Mouse (Mus musculus) spleen, embryonic (tissue): ENCODE measurements at regions not wholly inside any gene's neighbourhood (a gene's known extent, or its start where the extent isn't known, plus 50 kb on each side); places are given as distances from the start of the nearest gene placed in this dataset.
"Not testable (repeated sequence)": the region's sequence is repeated elsewhere in the genome, so short reads cannot be mapped to it uniquely, and the experiment has no call there.

Source experiments
- CTCF ChIA-PET: fragments of 350-600 bp; sonication (Branson Sonifier 250); formaldehyde crosslinking; loops from one replicate; lab custom pipeline; 2022; lab: Charles Lee

DNA sequence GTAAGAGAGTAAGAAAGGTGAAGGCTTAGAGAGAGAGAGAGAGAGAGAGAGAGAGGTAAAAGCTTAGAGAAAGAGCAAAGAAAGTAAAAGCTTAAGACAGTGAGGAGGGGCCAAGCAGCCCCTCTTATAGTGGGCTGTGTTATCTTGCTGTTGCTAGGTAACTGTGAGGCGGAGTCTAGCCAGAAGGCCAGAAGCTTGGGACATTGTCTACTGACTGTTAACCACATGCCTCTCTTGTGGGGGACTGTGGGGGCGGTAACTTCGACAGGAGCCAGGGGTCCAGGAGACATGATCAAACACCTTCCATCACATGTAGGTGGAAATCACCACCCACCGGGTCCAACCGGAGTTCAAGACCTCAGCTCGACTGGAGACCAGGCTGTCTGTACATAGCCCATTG lies 148.0 kb downstream of the Katnal1 start:
- CTCF ChIA-PET: interaction anchor here (0.7 kb wide), 1 partner anchor 23 kb away, joined by 6 read pairs; no protein-coding TSS in a partner anchor

DNA sequence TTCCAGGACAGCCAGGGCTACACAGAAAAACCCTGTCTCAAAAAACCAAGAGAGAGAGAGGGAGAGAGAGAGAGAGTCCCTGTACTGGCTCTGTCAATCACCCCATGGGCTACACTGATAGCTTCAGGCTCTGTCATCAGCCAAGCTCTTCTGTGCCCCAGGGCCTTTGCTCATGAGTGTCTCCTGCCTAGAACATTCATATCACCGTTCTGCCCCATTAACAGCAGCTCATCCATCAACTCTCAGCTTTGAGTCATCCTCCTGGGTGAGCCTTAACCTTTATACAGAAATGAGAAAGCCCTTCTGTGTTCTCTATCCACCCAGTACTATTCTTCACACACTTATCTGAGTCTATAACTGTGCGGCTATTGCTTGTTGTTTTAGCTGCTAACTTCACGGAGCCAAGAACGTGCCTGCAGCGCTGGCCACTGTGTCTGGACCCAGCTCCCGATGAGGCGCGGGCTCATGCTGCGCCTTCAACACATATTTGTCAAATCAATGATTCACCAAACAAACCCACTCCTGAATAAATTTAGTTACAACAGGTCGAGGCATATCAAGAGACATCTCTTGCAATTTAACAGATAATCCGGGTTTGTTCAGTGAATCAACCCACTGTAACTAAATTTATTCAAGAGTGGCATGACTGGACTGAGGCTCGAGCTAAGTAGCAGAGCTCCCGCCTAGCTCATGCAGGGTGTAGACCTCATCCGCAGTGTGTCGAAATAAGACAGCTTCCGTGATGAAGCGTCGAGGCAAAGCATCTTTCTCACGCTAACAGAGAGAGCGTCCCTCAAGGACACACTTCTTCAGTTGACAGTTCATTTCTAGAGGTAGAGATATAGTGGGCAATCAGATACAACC lies 152.1 kb downstream of the Katnal1 start:
- CTCF ChIA-PET: no interaction called here

DNA sequence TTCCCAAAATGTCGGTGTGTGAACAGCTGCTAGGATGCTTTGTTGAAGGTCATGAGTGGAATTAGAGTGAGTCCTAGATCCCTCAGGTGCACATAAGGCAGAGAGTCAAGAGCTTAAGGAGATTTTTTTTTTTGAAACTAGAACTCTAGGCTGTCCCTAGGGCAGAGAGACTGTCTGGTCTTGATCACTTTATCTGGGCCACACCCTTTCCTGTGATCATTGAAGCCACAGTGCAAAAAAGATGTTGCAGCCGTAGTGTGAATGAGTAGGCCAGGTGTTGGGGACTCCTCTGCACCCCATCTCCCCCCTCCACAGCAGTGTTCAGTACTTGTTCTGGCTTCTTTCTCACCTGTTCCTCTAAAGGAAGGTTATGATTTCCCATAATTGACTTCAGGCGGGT lies 153.9 kb downstream of the Katnal1 start:
- CTCF ChIA-PET: interaction anchor here (0.6 to 0.7 kb wide), 2 partner anchors 19 to 255 kb away, joined by 3 to 7 read pairs; no protein-coding TSS in a partner anchor

DNA sequence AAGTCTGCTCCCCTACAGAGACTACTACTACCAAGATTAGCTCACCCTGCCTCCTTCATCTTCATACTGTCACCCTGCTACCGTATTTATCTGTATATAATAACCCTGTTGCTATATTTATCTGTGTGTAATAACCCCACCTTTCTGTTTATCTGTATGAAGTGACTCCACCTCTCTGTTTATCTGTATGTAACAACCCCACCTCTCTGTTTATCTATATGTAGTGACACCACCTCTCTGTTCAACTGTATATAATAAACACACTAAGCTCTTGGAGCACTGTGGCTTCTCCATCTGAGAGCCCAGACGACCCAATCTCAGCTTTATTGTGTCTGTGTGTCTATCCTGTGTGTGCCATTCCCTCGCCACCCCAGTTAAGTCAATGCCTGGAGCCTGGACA lies 154.7 kb downstream of the Katnal1 start:
- CTCF ChIA-PET: interaction anchor here (0.7 kb wide), 1 partner anchor 20 kb away, joined by 3 read pairs; no protein-coding TSS in a partner anchor

DNA sequence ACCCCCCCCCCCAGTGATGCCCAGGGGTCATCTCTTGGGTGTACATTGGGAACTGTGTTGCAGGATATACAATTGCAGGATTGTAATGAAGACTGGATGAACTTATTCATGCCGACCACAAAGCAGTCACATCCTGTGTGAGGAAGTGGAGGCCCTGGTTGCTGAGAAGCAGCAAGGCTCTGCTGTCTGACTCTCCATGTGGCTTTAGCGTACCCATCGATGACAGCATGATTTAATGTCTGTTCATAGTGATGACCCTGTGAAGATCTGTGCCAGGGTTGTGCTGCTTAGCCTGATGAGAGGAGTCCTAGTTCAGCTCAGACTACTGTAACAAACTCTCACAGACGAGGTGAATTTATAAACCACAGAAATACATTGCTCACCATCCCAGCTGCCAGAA lies 159.7 kb downstream of the Katnal1 start:
- CTCF ChIA-PET: no interaction called here

DNA sequence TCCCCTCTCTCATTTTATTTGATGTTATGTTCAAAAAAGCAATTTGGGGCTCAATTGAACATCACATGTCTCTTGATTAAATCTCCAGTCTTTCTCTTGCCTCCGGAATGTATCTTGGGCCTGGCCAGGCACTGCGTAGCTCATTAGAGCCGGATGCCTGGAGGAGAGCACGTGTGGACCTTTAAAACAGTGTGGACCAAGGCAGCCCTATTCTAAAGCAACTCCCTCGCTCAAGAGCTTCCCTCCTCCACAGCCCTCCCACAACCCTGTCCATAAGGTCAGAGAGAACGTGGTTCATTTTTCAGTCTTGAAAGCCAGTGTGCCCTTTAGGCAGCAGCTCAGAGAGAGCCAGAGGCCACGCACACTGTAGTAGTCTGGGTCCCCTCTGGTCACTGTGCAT lies 160.8 kb downstream of the Katnal1 start:
- CTCF ChIA-PET: no interaction called here

DNA sequence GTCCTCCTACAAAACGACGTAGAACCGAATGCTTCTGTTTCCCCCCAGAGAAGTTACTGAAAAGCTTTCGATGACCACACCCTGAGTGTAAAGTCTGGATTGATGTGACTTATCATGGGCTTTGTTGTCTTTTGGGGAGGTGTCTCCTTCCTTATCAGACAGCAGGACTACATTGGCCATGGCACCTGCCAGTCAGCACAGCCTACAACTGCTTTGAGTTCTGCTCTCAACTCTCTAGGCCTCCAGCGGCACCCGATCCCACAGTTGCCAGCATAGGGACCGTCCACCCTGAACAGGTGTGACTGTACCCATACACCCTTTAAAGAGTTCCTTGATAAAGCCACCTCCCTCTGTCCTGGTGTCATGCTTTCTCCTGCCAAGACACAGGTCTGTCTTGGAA lies 163.1 kb downstream of the Katnal1 start:
- CTCF ChIA-PET: no interaction called here

DNA sequence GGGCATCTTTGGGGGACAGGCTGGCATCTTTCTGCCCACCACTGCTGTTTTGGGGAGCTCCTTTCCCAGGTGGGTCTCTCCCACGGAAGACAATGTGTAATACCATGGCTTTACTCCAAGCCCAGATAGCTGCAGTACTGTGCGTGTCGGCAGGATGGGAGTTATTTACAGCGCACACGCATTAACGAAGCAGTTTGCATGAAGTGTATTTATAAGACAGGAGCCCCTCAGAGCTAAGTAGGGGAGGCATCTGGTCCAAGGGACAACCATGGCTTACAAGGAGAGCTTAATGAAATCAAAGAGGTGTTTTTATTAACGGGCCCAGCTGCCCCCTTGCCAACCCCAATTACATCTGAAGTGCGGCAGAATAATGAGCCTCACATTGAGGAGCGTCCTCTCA lies 169.0 kb downstream of the Katnal1 start:
- CTCF ChIA-PET: interaction anchor here (0.5 kb wide), 1 partner anchor 98 kb away, joined by 3 read pairs; no protein-coding TSS in a partner anchor

DNA sequence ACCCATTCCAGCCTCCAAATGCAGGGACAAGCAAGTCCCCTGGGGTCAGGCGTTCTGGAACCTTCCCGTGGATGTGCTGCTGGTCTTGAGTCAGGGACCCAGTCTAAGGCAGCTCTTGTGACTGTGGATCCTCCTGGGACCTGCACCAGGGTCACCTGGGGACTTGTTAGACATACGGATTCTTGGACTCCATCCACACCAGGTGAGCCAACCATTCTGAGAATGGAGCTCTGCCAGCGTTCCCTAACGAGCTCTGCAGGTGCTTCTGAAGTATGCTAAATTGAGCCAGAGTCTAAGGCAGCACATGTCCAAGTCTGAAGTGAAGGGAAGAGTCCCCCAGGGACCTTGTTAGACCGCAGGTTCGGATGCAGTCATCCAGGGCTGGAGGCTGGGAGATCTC lies 170.3 kb downstream of the Katnal1 start:
- CTCF ChIA-PET: interaction anchor here (0.6 kb wide), 1 partner anchor 78 kb away, joined by 3 read pairs; no protein-coding TSS in a partner anchor

DNA sequence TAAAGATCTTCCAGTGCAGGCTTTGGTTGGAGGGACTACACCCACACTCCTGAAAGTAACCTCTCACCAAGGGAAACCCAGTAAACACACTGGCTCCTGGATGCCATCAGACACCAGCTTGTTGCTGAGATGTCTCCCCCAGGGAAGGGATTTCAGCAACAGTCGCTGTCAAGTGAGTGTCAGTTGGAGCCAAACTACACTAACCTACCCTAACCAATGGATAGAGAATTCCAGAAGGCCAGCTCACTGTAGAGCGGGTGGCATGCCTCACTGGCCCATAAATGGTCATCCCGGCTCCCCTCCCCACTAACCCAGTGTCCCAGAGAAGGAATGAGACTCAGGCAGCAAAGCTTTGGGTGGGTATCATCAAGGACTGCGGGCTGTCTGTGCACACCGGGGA lies 171.4 kb downstream of the Katnal1 start:
- CTCF ChIA-PET: interaction anchor here (0.5 kb wide), 1 partner anchor 23 kb away, joined by 6 read pairs; no protein-coding TSS in a partner anchor

DNA sequence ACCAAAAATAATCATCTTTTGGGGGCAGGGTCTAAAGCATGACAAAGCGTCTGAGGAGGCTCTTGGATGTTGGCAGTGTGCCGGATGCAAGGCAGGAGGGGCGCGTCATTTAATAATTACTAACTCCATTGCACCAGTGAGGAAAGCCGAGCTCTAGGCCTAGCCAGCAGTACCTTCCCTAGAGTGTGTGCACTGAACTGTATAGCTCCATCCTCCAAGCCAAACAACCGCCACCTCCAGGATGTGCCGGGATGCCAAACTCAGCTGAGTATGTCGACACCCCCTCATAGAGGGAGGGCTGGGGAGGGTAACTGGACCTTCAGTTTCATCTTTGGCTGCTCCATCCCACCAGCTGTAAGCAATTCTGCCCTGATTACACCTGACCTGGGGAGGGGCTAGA lies 171.9 kb downstream of the Katnal1 start:
- CTCF ChIA-PET: no interaction called here

DNA sequence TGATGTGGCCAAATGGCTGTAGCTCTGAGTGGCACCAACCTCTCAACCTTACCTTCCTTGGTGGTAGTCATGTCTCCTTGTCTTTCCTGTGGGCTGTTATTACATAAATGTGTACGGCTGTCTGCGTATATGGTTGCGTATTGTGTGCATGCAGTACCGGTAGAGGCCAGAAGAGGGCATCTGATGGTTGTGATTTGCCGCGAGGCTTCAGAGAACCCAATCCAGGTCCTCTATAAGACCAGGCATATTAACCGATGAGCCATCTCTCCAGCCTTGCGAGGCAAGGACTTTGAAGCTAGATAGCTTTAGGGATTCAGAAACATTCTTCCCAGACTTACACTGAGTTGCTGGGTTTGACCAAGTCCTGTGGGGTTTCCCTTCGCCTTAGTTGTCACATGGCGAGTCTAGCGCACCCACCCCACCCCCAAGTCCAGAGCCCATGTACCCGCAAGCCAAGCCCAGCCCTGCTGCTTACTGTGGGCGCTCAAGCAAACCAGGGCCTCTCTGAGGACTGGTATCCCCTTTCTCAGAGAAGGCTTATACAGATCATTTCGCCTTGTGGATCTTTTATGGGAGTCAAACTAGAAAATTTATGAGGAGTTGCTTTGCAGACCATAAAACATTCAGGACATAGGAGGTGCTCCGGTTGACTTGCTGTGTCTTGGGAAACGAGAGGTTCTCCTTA lies 172.7 kb downstream of the Katnal1 start:
- CTCF ChIA-PET: no interaction called here

DNA sequence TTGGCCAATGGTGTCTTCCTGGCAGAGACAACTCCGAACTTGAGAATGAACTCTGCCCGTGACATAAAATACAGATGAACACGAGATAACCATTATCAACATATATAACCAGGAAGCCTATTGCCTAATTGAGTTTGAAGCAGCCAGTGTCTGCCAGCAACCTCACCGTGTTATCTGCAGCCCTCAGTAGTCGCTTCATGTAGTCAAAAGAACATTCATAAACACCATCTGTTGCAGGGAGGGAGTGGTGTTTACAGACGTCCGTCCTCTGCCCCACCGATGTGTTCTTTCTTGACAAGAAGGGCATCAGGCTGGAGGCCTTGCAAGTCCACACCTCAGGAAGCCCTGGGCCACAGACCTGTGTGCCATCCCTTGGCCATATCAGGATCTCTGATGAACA lies 173.3 kb downstream of the Katnal1 start:
- CTCF ChIA-PET: no interaction called here

DNA sequence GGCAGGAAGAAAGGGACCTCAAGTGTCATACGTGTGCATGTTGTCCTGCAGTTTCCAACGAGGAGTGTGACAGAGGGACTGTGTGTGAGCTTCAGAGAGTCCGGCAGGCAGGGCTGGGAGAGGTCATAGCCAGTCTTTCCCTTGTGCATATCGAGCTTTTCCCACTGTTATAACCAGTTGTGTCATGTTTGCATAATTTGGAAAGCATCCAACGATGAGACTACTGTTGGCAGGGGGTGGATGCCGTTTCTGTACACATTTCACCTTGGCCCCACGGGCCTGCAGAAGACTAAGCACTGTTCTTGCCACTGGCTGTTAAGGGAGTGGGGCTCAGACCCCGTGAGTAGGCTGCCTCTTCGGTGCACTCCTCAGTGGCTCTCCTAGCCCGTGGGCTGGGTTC lies 174.2 kb downstream of the Katnal1 start:
- CTCF ChIA-PET: interaction anchor here (0.6 kb wide), 1 partner anchor 19 kb away, joined by 3 read pairs; no protein-coding TSS in a partner anchor

DNA sequence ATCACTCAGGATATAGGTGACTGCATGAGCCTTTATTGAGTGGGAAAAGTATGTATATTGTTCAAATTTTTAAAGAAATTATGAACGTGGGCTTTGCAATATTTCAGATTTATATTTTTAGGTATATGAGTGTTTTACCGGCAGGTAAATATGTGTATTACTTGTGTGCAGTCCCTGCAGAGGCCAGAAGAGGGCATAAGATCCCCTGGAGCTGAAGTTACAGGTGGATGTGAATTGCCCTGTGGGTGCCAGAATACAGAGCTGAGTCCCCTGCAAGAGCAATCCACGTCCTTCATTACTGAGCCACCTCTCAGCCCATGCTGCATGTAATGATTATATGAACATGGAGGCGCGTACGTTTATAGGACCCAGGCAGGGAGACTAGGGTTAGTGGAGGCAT lies 174.8 kb downstream of the Katnal1 start:
- CTCF ChIA-PET: interaction anchor here (0.6 kb wide), 1 partner anchor 20 kb away, joined by 3 read pairs; no protein-coding TSS in a partner anchor

DNA sequence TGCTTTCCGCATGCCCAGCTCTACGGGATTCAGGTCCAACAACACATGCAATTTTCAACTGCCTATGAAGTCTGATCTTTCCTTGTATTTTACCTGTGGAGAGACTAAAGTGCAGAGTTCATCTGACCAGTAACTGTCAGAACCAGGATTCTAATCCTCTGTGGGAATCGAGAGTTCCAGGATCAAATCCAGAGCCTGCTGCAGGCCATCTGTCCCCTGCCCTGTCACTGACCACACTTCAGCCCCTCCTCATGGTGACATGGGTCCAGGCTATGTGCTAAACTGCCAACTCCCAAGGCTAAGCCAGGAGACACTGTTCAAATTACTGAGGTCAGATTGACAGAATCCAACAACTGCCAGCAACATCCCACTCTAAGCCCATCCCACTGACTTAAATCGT lies 175.7 kb downstream of the Katnal1 start:
- CTCF ChIA-PET: no interaction called here

DNA sequence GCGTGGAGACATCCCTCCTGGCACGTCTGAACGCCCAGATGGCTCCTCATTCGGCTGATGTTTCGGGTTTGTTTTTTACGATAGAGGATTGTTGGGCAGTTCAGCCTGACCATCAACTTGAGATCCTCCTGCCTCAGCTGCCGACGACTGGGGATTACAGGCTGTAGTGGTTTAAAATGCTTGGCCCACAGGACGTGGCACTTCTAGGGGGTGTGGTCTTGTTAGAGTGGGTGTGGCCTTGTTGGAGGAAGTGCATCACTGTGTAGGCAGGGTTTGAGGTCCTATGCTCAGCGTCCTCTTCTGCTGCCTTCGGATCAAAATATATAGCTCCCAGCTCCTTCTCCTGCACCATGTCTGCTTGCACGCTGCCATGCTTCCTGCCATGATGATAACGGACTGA lies 177.1 kb downstream of the Katnal1 start:
- CTCF ChIA-PET: no interaction called here

DNA sequence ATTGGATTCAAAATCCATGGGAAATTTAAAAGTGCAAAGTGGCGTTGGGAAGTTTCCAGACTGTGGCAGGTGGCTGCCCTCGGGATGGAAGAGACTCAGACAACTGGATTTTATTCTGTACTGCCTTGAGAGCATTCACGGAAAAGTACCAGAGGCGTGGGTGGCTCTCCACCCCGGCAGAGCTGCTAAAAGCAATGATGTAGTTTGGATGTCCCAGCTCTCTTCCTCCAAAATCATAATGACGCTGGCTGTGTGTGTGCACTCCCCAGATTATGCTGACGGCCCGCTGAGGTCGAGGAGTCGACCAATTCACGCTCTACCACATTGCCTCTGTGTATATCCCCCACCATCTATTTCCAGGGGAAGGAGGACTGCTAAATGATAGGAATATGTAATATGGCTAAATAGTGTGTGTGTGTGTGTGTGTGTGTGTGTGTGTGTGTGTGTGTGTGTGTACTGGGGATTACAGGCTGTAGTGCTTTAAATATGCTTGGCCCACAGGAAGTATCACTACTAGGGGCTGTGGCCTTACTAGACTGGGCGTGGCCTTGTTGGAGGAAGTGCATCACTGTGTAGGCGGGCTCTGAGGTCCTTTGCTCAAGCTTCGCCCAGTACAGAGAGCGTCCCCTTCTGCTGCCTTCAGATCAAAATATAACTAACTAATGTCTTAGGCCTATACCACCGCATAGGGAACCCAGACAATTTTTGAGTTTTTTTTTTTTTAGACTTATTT lies 179.0 kb downstream of the Katnal1 start:
- CTCF ChIA-PET: no interaction called here

DNA sequence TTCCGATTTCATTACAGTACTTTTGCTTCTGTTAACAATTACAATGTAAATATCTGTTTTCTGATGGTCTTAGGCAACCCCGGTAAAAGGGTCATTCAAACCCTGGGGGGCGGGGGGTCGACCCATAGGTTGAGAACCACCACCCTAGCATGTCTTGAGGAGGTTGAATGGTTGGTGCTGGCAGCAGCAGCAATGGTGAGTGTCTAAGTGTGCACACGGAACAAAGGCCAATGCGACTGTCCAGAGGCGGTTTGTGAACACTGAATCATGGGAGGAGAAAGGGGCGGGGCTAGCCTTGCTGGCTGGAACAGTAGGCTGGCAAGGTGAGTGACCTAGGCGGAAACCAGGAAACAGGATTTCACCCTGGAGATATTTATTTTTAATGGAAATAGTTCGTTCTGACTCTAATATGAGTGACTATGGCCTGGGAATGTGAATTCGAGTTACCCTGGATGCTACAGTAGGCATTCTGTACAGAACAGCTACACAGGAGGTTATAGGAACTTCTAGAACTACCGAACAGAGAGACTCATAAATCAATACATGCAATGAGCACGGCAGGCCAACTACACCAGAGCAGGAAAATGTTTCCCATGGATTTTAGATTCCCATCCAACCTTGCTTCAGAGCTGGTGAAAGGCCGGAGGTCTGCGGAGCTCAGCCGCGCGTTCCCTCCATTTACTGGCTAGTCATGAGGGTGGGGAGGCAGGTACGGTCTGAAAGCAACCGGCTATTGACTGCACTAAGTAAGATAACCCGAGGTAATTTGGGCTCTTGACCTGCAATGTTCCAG lies 181.0 kb downstream of the Katnal1 start:
- CTCF ChIA-PET: no interaction called here

DNA sequence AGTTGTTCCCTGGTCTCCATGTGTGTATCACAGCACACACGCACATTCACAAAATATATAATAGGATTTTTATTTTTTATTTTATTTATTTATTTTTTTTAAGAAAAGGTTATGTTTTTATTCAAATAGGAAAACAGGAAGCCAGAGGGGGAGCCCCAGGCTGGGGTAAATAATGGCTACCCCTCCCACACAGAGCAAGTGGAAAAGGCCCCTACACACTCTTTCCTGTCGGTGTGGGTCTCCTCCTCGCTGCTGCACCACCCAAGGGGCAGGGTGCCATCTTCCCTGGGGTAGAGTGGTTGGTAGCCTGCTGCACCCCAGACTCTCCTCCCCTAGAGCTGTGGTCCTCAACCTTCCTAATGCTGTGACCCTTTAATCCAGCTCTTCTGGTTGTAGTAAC lies 181.6 kb downstream of the Katnal1 start:
- CTCF ChIA-PET: no interaction called here

DNA sequence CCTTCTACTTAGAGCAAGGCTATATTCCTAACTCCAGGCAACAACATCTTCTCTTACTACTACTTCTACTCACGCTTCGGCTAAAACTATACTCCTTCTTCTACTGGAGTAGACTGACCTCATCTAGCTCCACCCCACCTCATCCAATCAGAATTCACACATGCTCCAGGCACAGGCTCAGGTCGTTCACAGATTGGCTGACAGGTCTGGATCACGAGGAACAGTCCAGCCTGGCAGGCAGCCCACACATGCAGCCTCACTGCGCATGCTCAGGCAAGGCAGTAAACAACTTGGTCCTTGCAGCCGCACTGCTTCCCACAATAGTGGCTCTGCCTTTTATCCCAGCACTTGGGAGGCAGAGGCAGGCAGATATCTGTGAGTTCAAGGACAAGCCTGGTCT lies 182.4 kb downstream of the Katnal1 start:
- CTCF ChIA-PET: not testable (repeated sequence)
